ENCODE assay signal across 7 mouse cellular contexts in genomic region chrX:133686533-133687311, GRCm38 (mm10). TPM values are rescaled to one million over a fixed set of nuclear protein-coding genes. Genes with fewer than 3 reads are reported as not detected.
A peak's percentile ranks its signal among the peaks of the same experiment; 100 is the strongest.
DNase-seq lines count a peak whose midpoint lies in the region; ATAC-seq lines count a peak whose summit lies in the region.

No protein-coding gene starts in this region.

- peaks cover 9% of the 10 kb centered on the region for H3K27me3 ChIP-seq in embryonic facial prominence, embryonic 14.5 days (replicated peaks; ENCODE audit: control insufficient read depth, insufficient read depth, low read length)
- H3K27me3 ChIP-seq in intestine, embryonic 14.5 days (replicated peaks; ENCODE audit: control insufficient read depth, insufficient read depth, low read length) = peaks cover 61% of the 10 kb centered on the region
- H3K27me3 ChIP-seq in neural tube, embryonic 13.5 days = peaks cover 12% of the 10 kb centered on the region

- H3K4me1 ChIP-seq in embryonic facial prominence, embryonic 14.5 days (ENCODE audit: control insufficient read depth, insufficient read depth, low read length) = no peaks in the 10 kb centered on the region; the same call in 1 of the 2 replicates
- H3K4me1 ChIP-seq in intestine, embryonic 14.5 days (replicated peaks; ENCODE audit: control insufficient read depth, insufficient read depth, low read length) = no peaks in the 10 kb centered on the region
- H3K4me1 ChIP-seq in neural tube, embryonic 13.5 days (replicated peaks) = peaks cover 5% of the 10 kb centered on the region

- intact Hi-C loops in left cerebral cortex, postnatal 36 days (cut with DNase I) = no loop called here

- H3K27ac ChIP-seq in embryonic facial prominence, embryonic 14.5 days (replicated peaks; ENCODE audit: low read depth, low read length) = no peak overlapping the region
- no peak overlapping the region for H3K27ac ChIP-seq in intestine, embryonic 14.5 days (ENCODE audit: low read depth)
- H3K27ac ChIP-seq in neural tube, embryonic 13.5 days (replicated peaks) = no peak overlapping the region

- peak overlapping the region; percentile 53 for H3K4me3 ChIP-seq in embryonic facial prominence, embryonic 14.5 days (ENCODE audit: low read depth, low read length)
- peak overlapping the region; percentile 46 for H3K4me3 ChIP-seq in intestine, embryonic 14.5 days (ENCODE audit: low read depth, low read length)
- peak overlapping the region; percentile 55 for H3K4me3 ChIP-seq in neural tube, embryonic 13.5 days

- 25% methylated on average over 45 of the region's 55 CpGs for WGBS in embryonic facial prominence, embryonic 14.5 days
- 28% methylated on average over 45 of the region's 55 CpGs for WGBS in intestine, embryonic 14.5 days
- 23% methylated on average over 55 of the region's 55 CpGs for WGBS in neural tube, embryonic 13.5 days

- no peaks in the 10 kb centered on the region for H3K36me3 ChIP-seq in embryonic facial prominence, embryonic 14.5 days (ENCODE audit: control insufficient read depth, insufficient read depth, low read length)
- H3K36me3 ChIP-seq in intestine, embryonic 14.5 days (ENCODE audit: control insufficient read depth, insufficient read depth, low read length) = no peaks in the 10 kb centered on the region
- H3K36me3 ChIP-seq in neural tube, embryonic 13.5 days = no peaks in the 10 kb centered on the region

- no peaks in the 10 kb centered on the region for H3K9me3 ChIP-seq in embryonic facial prominence, embryonic 14.5 days (ENCODE audit: control insufficient read depth, low read length)
- H3K9me3 ChIP-seq in intestine, embryonic 14.5 days (ENCODE audit: control insufficient read depth, low read length) = no peaks in the 10 kb centered on the region
- H3K9me3 ChIP-seq in neural tube, embryonic 13.5 days = no peaks in the 10 kb centered on the region

- ATAC-seq in embryonic facial prominence, embryonic 14.5 days (ENCODE audit: low read depth) = 0 out of 2 replicates have a peak, but pooled peaks have one; percentile 1
- ATAC-seq in intestine, embryonic 14.5 days (replicated peaks; ENCODE audit: low FRiP score, low TSS enrichment, low read depth) = no peak
- no peak for ATAC-seq in neural tube, embryonic 13.5 days (ENCODE audit: low read depth)

- peak overlapping the region; percentile 59 for H3K9ac ChIP-seq in embryonic facial prominence, embryonic 14.5 days (ENCODE audit: low read depth, low read length)
- H3K9ac ChIP-seq in intestine, embryonic 14.5 days (ENCODE audit: low read length) = no peak overlapping the region
- peak overlapping the region; percentile 71 for H3K9ac ChIP-seq in neural tube, embryonic 13.5 days

- peak; percentile 10 to 15 for DNase-seq in left cerebral cortex, postnatal 36 days (ENCODE audit: low spot score in 2 of 2)
- DNase-seq in left cerebral cortex, adult 18-20 months (ENCODE audit: low spot score in 2 of 2) = no peak
- no peak for DNase-seq in embryonic facial prominence, embryonic 14.5 days (ENCODE audit: low spot score)
- DNase-seq in intestine, embryonic 14.5 days (ENCODE audit: low spot score) = peak; percentile 53
- no peak for DNase-seq in frontal cortex, adult 2 months (ENCODE audit: extremely low spot score in 1 of 2, low spot score in 1 of 2)
- DNase-seq in ovary, postnatal 14 days (ENCODE audit: low spot score) = no peak

- peak overlapping the region; percentile 73 for H3K4me2 ChIP-seq in embryonic facial prominence, embryonic 14.5 days (ENCODE audit: low read depth, low read length)
- peak overlapping the region; percentile 54 for H3K4me2 ChIP-seq in intestine, embryonic 14.5 days (ENCODE audit: low read length)
- H3K4me2 ChIP-seq in neural tube, embryonic 13.5 days = peak overlapping the region; percentile 77

RNA-seq across cellular contexts. Expression of gene Pcdh19, which starts 2.1 kb away (rescaled TPM):
- total RNA-seq in left cerebral cortex, postnatal 36 days (2021) = 10 to 100 TPM; 31.1 to 38.2 TPM
- total RNA-seq in left cerebral cortex, adult 18-20 months (2021) = 10 to 100 TPM; 30.9 to 37.3 TPM
- 8.3 and 8.9 TPM in 2 replicates for polyA plus RNA-seq in embryonic facial prominence, embryonic 14.5 days (2014; fragmentation: Nextera tagmentation; extraction: Ambion mirVana)
- polyA plus RNA-seq in intestine, embryonic 14.5 days (2014; fragmentation: Nextera tagmentation; extraction: Ambion mirVana) = 2.0 and 3.0 TPM in 2 replicates
- 8.7 and 9.1 TPM in 2 replicates for polyA plus RNA-seq in neural tube, embryonic 13.5 days (2015; fragmentation: Nextera tagmentation; extraction: Ambion mirVana)
- polyA plus RNA-seq in frontal cortex, adult 2 months (2012; rRNA removed) = 7.0 and 10.5 TPM in 2 replicates

Comparison
In these comparisons a context has a peak if more than half of its experiments do, and no peak if none do; other contexts are left out.
1. DNase-seq: peak in left cerebral cortex, postnatal 36 days (2 of 2) and intestine, embryonic 14.5 days (single experiment); none in left cerebral cortex, adult 18-20 months (0 of 2), embryonic facial prominence, embryonic 14.5 days (single experiment), frontal cortex, adult 2 months (0 of 2) and ovary, postnatal 14 days (single experiment).
2. Peak in every context shown above with its lines, with median percentiles within 50 percentile points of each other: H3K4me2 ChIP-seq and H3K4me3 ChIP-seq.